Mouse (Mus musculus): ENCODE measurements around the gene Gm9964.

DNA sequence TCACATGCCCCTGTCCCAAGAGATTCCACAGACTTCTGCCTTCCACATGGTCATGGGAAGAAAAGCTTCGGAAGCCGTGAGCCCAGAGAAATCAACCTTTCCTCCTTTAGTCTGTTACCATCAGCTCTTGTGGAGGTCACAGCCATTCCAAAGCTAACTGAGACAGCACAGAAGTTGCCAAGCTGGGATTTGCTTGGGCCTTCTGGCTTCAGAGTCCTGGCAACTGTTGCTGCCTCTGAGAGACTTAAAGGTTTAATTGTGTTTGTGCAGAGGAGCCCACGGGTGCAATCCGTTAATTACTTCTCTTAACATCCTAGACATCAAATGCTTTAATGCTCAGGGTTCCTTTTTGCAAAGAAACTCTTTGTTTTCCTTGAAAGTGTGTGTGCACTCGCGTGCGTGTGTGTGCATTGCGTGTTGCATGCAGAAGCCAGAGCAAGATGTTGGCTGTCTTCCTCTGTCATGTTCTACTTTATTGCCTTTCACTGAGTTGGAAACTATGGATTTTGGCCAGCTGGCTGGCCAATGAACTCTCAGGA lies 20.2 kb upstream of the Gm9964 start:
- TF ChIP-seq POLR2A (IDR thresholded peaks at IDR 0.05; ENCODE audit: borderline replicate concordance, extremely low read depth, low read depth, low read length) (no peak), CTCF (IDR thresholded peaks at IDR 0.05; ENCODE audit: insufficient read depth, low read length) (no peak)

All from lung, adult 2 months (tissue).